Mouse (Mus musculus) lung, postnatal 14 days (tissue): ENCODE measurements around the gene Rpsa.

Source experiments
- DNase-seq: peaks from one replicate; pipeline ENCODE4 v3.0.0; 2021

The Rpsa gene

GRCm38 (mm10) chr9:120114051-120114788 is 13.3 kb upstream of the Rpsa start:
- no peak for DNase-seq

GRCm38 (mm10) chr9:120114789-120115151 is 12.7 kb upstream of the Rpsa start:
- no peak for DNase-seq

GRCm38 (mm10) chr9:120115580-120115979 is 11.9 kb upstream of the Rpsa start:
- no peak for DNase-seq

DNA sequence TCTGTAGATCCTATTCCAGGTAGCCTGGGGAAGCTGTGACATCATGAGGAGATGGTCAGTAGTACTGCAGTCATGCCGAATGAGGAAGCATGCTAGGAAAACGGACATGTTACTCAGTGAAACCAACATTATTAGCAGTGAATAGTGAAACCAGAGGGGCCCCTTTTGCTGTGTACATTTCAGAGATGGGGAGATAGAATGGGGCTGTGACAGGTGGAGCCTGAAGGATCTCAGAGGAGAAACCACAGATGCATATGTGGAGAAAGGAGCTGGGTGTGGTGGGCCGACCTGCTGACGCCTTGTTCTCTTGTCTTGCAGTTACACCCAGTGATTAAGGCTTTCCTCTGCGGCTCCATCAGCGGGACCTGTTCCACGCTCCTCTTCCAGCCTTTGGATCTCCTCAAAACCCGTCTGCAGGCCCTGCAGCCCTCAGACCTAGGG is 11.3 kb upstream of the Rpsa start:
- DNase-seq, result no peak

DNA sequence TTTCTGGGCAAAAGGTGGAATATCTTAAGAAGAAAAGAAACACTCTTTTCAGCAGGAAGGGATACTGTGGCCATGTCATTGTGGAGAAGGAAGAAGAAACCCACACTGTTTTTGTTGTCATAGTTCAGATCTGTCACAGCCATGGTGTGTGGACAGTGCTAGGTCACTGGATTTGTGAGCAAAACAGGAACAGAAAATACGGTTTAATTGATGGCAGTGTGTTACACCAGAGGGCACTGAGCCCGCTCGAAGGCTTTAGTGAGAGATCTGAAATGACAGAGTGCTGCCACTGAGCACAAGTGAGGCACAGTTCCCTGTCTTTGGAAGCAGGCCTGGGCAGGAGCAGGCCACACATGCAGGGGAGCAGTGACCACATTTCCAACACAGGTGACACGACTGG is 9.3 kb upstream of the Rpsa start:
- no peak for DNase-seq

GRCm38 (mm10) chr9:120120503-120120902 is 7.0 kb upstream of the Rpsa start:
- DNase-seq, result no peak

- no peak for DNase-seq
Measured at GRCm38 (mm10) chr9:120126868-120127267, 621 bp upstream of the Rpsa start.

- no peak for DNase-seq
Measured at GRCm38 (mm10) chr9:120129276-120129675, 1.8 kb downstream of the Rpsa start.

GRCm38 (mm10) chr9:120131784-120132288 is 4.3 kb downstream of the Rpsa start:
- DNase-seq, result no peak

DNA sequence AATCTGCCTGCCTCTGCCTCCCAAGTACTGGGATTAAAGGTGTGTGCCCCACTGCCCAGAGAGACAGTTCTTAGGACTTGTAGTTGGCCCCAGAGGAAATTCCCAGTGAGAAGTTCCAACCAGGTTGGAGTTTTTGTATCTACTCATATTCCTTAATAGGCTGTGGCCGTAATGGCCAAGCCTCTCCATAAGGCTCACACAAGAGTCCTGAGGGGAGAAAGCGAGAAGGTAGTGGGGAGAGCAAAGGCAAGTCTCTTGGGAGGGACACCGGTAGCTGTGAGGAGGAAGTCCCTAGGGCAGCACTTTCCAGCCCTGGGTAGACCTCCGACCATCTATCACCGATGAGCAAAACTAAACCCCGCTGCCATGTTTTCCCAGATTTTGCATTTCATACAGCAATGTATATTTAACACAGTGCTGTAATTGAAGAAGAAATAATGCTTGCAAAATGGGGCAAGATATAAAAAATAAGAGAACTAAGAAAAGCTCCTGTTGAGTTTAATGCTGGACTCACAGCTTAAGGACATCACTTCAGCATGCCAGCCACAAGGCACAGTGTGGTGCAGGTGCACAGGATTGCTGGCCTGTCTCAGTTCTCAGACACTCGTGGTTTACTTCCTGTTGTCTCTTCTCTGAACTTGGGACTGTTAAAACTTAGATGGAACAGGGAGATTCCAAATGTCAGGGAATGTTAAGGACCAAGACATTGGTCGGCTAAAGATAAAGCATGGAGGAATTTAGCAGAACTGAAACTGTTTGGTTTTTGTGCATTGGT is 5.7 kb downstream of the Rpsa start:
- no peak for DNase-seq

- no peak for DNase-seq
Measured at GRCm38 (mm10) chr9:120133755-120134475, 6.4 kb downstream of the Rpsa start.

GRCm38 (mm10) chr9:120134529-120135160 is 7.2 kb downstream of the Rpsa start:
- no peak for DNase-seq

DNA sequence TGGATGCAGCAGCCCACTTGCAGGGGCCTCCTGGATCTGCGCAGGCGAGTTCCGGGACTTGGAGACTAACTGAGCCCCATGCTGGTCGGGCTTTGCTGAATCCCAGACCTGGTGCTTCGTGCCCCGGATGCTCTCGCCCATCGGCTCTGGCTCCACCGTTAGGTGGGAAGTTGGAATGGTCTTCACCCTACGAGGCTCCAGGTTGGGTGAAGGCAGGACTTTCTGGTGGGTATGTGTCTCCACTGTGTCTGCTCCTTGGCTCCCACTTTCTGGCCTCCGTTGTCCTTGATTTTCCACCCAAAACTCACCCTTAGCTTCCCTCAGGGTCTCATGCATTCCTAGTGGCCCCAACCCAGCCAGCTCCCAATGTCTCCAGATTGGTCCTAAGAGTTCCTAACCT is 8.0 kb downstream of the Rpsa start:
- DNase-seq, result no peak

DNA sequence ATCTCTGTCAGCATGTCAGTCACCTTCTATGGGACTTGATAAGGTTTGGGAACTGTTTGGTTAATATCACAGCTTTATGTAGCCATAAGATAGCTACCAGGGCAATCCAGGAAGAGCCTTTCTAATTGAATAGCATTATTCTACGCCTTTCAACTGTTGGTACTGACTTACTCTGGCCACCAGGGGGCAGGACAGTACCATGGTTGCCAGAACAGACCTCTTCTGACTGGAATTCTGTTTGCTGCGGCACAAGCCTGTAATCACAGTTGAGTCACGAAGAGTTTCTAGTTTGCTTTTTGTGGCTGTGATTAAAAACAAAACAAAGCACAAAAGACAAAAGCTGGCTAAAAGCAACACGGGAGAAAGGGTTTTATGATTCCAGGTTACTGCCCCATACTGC is 13.2 kb downstream of the Rpsa start:
- DNase-seq, result peak; percentile 84

GRCm38 (mm10) chr9:120144474-120144873 is 17.0 kb downstream of the Rpsa start:
- DNase-seq, result no peak

GRCm38 (mm10) chr9:120149222-120149828 is 21.8 kb downstream of the Rpsa start, which contains the start of gene Mobp:
Gene Mobp, plus strand, starts transcription at chr9:120149707.
- DNase-seq, result no peak

DNA sequence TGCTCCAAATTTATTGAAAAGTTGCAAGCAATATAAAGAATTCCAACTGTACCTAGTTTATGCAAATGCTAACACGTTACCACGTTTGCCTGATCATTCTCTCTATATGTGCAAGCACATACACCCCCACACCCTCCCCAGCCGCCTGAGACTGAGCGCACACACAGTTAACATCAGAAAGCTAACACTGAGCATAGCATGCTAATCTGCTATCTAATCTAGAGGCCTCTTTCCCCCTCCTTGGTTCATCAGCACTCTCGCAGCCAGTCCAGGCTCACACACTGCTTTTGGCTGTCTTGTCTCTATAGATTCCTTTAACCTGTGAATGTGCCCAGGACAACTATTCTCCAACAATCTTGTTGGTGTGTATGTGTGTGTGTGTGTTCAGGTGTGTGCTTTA is 23.7 kb downstream of the Rpsa start:
- no peak for DNase-seq

- DNase-seq, result no peak
Measured at GRCm38 (mm10) chr9:120151906-120152399, 24.5 kb downstream of the Rpsa start.

GRCm38 (mm10) chr9:120158047-120158446 is 30.6 kb downstream of the Rpsa start:
- no peak for DNase-seq

GRCm38 (mm10) chr9:120163862-120164261 is 36.4 kb downstream of the Rpsa start:
- DNase-seq, result no peak

DNA sequence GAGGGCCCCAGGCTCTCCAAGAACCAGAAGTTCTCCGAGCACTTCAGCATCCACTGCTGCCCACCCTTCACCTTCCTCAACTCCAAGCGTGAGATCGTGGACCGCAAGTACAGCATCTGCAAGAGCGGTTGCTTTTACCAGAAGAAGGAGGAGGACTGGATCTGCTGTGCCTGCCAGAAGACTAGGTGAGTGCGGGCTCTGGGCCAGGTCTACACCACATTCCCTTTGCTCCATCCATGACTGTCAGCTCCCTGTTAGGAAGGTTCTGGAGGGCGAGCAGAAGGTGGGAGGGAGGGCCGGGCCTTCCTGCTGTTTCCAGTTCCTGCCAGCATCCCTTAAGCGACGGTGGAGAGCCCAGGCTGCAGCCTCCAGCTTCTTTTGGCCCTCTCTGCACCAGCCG is 40.3 kb downstream of the Rpsa start:
- DNase-seq, result no peak

- peak; percentile 73 for DNase-seq
Measured at GRCm38 (mm10) chr9:120171295-120171694, 43.8 kb downstream of the Rpsa start.
